Mouse (Mus musculus): ENCODE results near the gene Ccdc153. TPM values are rescaled to one million over a fixed set of nuclear protein-coding genes. Genes with fewer than 3 reads are reported as not detected.

Gene Ccdc153
- polyA plus RNA-seq, 1 experiment from 2014 or later, result not detected

DNA sequence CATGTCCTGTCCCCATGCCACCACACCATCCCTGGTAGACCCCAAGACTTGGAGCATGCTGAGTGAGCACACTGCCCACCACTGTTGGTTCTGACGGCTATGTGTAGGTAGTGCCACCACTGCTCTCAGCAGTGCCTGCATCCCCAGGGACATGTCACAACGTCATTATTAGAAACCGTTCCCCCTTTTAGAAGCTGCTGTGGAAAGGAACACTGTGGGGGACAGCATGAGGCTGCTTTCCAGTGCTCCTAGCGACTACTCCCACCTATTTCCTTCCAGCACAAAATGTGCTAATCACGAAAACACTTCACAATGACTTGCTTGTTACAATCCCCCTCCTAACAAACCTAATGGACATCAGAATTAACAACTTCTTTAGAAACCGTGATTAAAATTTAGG, 14.5 kb upstream of the Ccdc153 start:
- no peak overlapping the region for H3K4me2 ChIP-seq (replicated peaks)
- no peak for ATAC-seq (ENCODE audit: insufficient number of reproducible peaks, insufficient read depth, low FRiP score, low TSS enrichment)
- 77% methylated on average over 6 of the region's 6 CpGs for WGBS
- no peaks in the 10 kb centered on the region for H3K27me3 ChIP-seq
- no peak overlapping the region for H3K27ac ChIP-seq
- no peak overlapping the region for H3K9ac ChIP-seq
- no peak overlapping the region for H3K4me3 ChIP-seq
- H3K9me3 ChIP-seq, result no peaks in the 10 kb centered on the region
- peaks cover 7% of the 10 kb centered on the region; the same call in 1 of the 2 replicates for H3K36me3 ChIP-seq
- H3K4me1 ChIP-seq, result no peaks in the 10 kb centered on the region

DNA sequence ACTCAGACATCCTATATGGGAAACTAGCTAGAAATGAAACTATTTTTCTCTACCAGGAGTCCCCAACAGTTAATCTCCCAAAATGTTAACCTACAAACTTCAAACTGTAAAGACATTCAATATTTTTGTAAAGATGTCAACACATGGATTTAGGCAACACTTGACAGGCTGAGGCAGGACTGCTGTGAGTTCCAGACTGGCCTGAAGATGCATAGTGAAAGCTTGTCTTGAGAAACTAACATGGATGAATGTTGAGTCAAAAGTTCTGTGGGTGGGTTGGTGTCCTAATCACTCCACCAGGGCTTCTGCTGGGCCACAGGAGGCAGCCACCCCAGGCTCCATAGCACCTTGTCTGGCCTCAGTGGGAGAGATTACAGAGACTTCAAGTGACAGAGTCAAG, 8.9 kb upstream of the Ccdc153 start:
- no peak for ATAC-seq (ENCODE audit: insufficient number of reproducible peaks, insufficient read depth, low FRiP score, low TSS enrichment)
- Histone ChIP-seq H3K27me3 (no peaks in the 10 kb centered on the region), H3K4me1 (peaks cover 11% of the 10 kb centered on the region), H3K4me2 (replicated peaks) (peak overlapping the region; percentile 60), H3K27ac (no peak overlapping the region), H3K4me3 (no peak overlapping the region), H3K36me3 (peaks cover 7% of the 10 kb centered on the region; the same call in 1 of the 2 replicates), H3K9me3 (no peaks in the 10 kb centered on the region), H3K9ac (no peak overlapping the region)

DNA sequence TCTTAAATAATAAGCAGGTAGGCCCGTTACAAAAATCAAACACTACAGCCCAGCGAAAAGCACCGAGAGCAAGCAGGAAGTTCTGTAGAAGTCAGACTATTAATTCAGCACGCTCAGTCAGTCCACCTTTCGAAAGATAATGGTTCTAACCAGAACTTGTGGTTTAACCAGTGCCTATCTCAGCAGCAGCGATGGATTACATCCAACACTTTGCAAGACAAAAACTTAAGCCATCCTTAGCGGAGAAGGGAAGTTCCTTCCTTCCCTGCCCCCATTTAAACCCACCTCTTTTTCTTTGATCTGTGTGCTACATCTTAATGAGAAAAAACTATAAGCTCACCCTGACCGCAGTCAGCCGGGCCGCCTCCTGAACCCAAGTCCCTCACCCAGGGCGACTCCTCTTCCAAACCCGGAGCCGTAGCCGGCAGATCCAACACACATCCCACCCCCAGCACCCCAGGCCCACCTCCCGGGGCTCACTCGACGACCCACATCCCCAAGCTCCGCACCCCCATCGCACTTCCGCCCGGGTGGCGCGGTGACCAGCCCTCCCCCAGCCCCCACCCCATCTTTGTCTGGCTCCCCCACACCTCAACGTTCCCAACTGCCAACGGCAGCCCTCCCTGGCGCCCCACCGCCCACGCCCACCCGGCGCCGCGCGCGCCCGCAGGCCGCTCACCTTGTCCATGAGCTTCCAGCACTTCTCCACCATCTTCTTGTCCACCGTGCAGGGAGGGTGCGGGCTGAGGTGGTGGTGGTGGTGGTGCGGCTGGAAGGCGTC, 7.3 kb upstream of the Ccdc153 start:
- peak; percentile 80 for ATAC-seq (ENCODE audit: insufficient number of reproducible peaks, insufficient read depth, low FRiP score, low TSS enrichment)
- Histone ChIP-seq H3K4me3 (peak overlapping the region; percentile 78), H3K4me2 (replicated peaks) (peak overlapping the region; percentile 60), H3K4me1 (peaks cover 11% of the 10 kb centered on the region), H3K27ac (peak overlapping the region; percentile 96), H3K27me3 (no peaks in the 10 kb centered on the region), H3K36me3 (no peaks in the 10 kb centered on the region), H3K9me3 (no peaks in the 10 kb centered on the region), H3K9ac (peak overlapping the region; percentile 78)
- WGBS, result under 1% methylated on average over 38 of the region's 40 CpGs

DNA sequence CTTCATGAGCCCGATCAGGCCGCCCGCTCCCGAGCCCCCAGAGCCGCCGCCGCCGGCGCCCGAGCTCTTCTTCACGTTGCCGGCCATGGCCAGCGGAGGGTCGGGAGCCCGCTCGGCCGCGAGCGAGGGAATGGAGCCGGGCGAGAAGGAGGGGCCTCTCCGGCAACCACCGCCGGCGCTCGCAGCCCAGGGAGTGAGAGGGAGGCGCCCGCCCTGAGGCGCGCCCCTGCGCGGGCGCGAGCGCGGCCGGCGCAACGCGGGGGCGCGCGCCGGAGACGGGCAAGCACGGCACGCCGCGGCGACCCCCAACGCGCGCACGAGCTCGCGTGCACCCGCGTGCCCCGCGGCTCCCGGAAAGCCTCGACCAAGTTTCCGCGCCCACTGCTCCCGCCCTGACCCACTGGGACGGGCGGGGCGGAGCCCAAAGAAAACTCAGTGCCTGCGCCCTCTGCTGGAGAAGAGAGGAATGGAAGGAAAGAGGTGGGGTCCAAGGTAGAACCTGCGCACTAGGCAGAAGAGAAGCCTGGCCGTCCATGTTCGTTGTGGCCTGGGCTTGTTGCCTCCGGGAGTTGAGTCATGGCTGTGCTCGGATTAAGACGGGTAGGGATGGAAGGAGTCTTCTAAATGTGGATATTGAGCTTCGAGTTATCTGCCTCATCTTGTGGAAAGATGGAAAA, 6.5 kb upstream of the Ccdc153 start, which contains the start of gene Cbl:
Gene Cbl, minus strand, starts transcription at position 248 of the 677 bp plus-strand sequence.
- Histone ChIP-seq H3K4me1 (peaks cover 11% of the 10 kb centered on the region), H3K27me3 (no peaks in the 10 kb centered on the region), H3K4me3 (peak within 1 kb of the TSS; percentile 78), H3K9ac (peak within 1 kb of the TSS; percentile 78), H3K4me2 (replicated peaks) (peak within 1 kb of the TSS; percentile 60), H3K36me3 (no peaks in the 10 kb centered on the region), H3K9me3 (no peaks in the 10 kb centered on the region), H3K27ac (peak within 1 kb of the TSS; percentile 96)
- ATAC-seq (ENCODE audit: insufficient number of reproducible peaks, insufficient read depth, low FRiP score, low TSS enrichment), result peak; percentile 90
- 0% methylated on average over 39 of the region's 76 CpGs for WGBS

DNA sequence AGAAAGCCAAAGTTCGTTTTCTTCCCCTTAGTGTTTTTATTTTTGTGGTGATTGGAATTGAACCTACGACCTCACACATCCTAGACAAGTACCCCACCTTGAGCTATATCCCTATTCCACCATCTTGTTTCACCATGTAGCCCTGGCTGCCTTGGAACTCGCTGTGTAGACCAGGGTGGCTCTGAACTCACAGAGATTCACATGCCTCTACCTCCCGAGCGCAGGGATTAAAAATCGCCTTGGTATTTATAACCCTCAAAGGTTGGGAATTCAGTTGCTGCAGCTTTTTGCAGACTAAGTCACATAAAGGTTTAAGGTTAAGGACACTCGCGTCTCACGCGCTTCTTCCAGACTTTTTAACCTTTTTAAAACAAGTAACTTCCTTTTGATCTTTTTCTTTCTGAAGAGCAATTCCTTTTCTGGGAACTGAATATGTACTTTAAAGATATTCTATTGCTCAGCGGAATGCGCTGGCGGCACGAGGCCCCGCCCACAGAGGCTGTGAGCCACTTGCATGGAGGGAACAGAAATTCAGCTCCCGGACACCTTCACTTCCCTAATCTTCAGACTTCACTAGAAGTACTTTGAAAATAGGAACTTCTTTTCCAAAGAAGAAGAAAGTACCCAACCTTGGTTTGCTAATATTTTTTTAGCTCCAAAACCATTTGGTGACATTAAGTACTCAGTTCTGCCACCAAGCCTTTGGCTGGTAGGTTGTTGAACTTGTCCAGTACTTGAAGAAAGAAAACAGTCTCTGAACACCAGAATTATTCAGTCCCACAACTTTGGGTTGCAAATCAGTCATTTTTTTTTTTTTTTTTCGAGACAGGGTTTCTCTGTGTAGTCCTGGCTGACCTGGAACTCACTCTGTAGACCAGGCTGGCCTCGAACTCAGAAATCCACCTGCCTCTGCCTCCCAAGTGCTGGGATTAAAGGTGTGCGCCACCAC, 5.7 kb upstream of the Ccdc153 start:
- H3K27ac ChIP-seq, result peak overlapping the region; percentile 96; the same call in 1 of the 2 replicates
- H3K9ac ChIP-seq, result no peak overlapping the region
- no peaks in the 10 kb centered on the region for H3K27me3 ChIP-seq
- H3K9me3 ChIP-seq, result no peaks in the 10 kb centered on the region
- H3K4me1 ChIP-seq, result peaks cover 11% of the 10 kb centered on the region
- peak overlapping the region; percentile 78 for H3K4me3 ChIP-seq
- H3K4me2 ChIP-seq (replicated peaks), result peak overlapping the region; percentile 60
- no peak; the same call in 1 of the 2 replicates for ATAC-seq (ENCODE audit: insufficient number of reproducible peaks, insufficient read depth, low FRiP score, low TSS enrichment)
- no peaks in the 10 kb centered on the region for H3K36me3 ChIP-seq
- WGBS, result 25% methylated on average over 19 of the region's 19 CpGs

DNA sequence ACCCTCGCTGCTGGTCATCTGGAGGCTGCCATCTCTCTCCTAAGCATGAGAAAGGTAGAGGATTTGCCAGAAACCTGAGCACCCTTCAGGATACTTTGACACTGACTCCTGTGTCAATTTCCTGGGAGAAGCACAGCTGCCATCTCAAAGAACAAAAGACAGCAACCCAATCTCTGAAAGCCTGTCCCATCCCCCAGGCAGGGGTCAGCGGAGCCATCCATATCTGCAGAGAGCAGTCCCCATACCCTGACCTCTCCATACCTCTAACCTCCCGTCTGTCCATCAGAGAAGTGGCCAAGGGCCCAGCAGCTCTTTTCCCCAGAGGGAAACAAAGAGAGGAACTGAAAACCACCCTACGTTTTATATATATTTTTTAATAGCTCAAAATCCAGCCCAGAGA, 3.9 kb upstream of the Ccdc153 start:
- WGBS, result 34% methylated on average over 4 of the region's 4 CpGs
- Histone ChIP-seq H3K4me1 (peaks cover 10% of the 10 kb centered on the region), H3K9ac (no peak overlapping the region), H3K4me2 (replicated peaks) (no peak overlapping the region), H3K27ac (no peak overlapping the region), H3K36me3 (no peaks in the 10 kb centered on the region), H3K9me3 (no peaks in the 10 kb centered on the region), H3K4me3 (no peak overlapping the region), H3K27me3 (no peaks in the 10 kb centered on the region)
- ATAC-seq (ENCODE audit: insufficient number of reproducible peaks, insufficient read depth, low FRiP score, low TSS enrichment), result no peak

DNA sequence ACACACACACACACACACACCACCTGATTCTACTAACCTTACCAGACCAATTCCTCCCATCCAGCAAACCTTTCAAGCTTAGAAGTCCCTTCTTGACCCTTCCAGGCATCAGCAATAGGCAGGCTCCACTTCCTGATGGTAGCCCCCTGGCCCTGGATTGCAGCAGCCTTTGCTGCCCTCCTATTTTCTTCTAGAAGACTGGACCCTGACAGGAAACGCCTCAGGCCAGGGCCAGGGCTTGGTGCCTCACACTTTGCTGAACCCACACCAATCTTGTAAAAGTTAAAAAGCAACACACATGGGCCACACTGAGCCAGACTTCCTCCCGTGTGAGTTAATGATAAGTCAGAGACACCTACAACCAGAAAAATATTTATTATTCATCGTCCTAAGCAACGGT, 3.3 kb upstream of the Ccdc153 start:
- Histone ChIP-seq H3K4me1 (peaks cover 5% of the 10 kb centered on the region), H3K4me3 (no peak overlapping the region), H3K4me2 (replicated peaks) (no peak overlapping the region), H3K9ac (no peak overlapping the region), H3K27me3 (no peaks in the 10 kb centered on the region), H3K27ac (no peak overlapping the region), H3K9me3 (no peaks in the 10 kb centered on the region), H3K36me3 (no peaks in the 10 kb centered on the region)
- 58% methylated on average over 4 of the region's 4 CpGs for WGBS
- no peak for ATAC-seq (ENCODE audit: insufficient number of reproducible peaks, insufficient read depth, low FRiP score, low TSS enrichment)

DNA sequence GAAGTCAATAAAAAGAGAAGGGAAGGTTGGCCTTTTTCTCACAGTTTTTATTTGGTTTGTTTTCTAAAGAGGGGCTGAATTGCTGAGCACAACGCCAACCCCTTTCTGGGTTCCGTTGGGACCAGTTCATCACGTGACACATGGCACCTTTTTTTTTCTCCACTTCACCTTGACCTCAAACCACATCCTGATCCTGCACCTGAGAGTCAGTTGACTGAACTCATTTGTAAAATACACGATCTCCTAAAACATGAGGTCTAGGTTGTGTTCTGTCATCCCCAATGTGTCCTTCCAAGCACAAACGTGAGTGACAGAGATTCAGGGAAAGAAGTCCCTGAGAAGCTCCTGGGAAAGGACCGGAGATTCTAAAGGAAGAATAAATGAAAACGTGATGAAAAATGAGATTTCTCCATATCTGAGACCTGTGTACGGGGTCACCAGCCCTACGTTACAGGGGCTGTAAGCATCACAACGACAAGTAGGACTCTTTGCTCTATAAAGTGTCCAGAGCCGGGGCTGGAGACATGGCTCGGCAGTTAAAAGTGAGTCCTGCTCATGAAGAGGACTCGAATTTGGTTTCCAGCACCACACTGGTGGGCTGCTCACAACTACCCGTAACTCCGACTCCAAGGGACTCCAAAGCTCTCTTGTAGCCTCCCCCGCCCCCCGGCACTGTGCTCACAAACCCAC, 1.8 kb upstream of the Ccdc153 start:
- no peaks in the 10 kb centered on the region for H3K27me3 ChIP-seq
- no peaks in the 10 kb centered on the region for H3K36me3 ChIP-seq
- no peak overlapping the region for H3K4me3 ChIP-seq
- no peak overlapping the region for H3K4me2 ChIP-seq (replicated peaks)
- H3K4me1 ChIP-seq, result no peaks in the 10 kb centered on the region
- 79% methylated on average over 17 of the region's 17 CpGs for WGBS
- H3K9ac ChIP-seq, result no peak overlapping the region
- no peak overlapping the region for H3K27ac ChIP-seq
- no peak for ATAC-seq (ENCODE audit: insufficient number of reproducible peaks, insufficient read depth, low FRiP score, low TSS enrichment)
- no peaks in the 10 kb centered on the region for H3K9me3 ChIP-seq

DNA sequence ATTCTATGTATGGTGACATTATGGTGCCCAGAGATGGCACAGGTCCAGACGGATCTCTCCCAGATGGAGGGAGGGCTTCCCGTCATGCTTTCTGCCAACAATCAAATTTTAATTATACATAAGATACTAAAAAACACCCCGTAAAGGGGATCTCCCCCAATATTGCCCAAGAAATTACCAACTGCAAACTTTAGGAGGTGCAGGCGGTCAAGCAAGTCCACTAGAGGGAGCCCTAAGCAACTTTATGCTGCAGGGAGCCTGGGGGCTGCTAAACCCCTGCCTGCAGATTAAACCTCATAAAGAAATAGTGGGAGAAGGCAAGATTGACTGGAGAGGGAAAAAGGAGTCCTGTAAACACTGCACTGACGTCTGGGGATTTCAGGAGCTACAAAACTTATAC, 1.0 kb upstream of the Ccdc153 start:
- Histone ChIP-seq H3K27ac (no peak overlapping the region), H3K27me3 (no peaks in the 10 kb centered on the region), H3K9ac (no peak overlapping the region), H3K36me3 (no peaks in the 10 kb centered on the region), H3K9me3 (no peaks in the 10 kb centered on the region), H3K4me3 (no peak overlapping the region), H3K4me2 (replicated peaks) (no peak overlapping the region), H3K4me1 (no peaks in the 10 kb centered on the region)
- ATAC-seq (ENCODE audit: insufficient number of reproducible peaks, insufficient read depth, low FRiP score, low TSS enrichment), result no peak
- 12% methylated on average over 5 of the region's 5 CpGs for WGBS

DNA sequence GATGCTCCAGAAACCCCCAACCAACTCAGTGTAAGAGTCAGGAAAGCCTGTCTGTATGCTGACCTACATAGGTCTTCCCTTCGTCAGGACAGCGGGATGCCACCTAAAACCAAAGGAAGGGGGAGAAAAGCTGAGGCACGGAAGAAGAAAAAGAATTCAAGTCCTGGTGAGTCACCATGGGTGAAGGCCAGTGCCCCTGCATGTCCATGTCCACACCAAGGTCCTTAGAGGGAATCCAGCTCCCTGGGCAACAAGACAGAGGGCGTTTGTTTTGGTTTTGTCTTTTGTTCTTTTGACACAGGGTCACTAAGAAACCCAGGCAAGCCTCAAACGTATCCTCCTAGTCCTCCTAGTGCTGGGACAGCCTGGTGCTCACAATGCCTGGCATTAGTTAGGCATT, 435 bp downstream of the Ccdc153 start:
- no peak overlapping the region for H3K4me2 ChIP-seq (replicated peaks)
- no peaks in the 10 kb centered on the region for H3K27me3 ChIP-seq
- H3K9ac ChIP-seq, result no peak overlapping the region
- no peak for ATAC-seq (ENCODE audit: insufficient number of reproducible peaks, insufficient read depth, low FRiP score, low TSS enrichment)
- 56% methylated on average over 5 of the region's 5 CpGs for WGBS
- H3K4me3 ChIP-seq, result no peak overlapping the region
- no peaks in the 10 kb centered on the region for H3K36me3 ChIP-seq
- H3K9me3 ChIP-seq, result no peaks in the 10 kb centered on the region
- no peak overlapping the region for H3K27ac ChIP-seq
- H3K4me1 ChIP-seq, result no peaks in the 10 kb centered on the region

DNA sequence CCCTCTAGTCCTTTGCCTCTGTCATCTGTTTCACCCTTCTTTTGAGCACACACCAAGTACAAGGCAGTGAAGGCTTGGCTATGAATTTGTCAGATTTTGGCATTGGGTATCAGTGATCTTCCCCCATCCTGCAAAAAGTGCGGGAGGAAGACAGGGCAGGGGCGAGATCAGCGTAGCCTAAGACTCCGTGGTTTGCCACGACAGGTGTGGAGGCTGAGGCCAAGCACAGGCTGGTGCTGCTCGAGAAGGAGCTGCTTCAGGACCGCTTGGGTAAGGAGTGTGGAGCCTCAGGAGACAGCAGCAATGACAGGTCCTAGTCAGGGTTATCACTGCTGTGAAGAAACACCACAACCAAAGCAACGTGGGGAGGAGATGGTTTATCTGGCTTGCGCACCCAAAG, 942 bp downstream of the Ccdc153 start:
- 70% methylated on average over 9 of the region's 9 CpGs for WGBS
- H3K4me2 ChIP-seq (replicated peaks), result no peak overlapping the region
- no peak overlapping the region for H3K9ac ChIP-seq
- no peak overlapping the region for H3K27ac ChIP-seq
- no peaks in the 10 kb centered on the region for H3K9me3 ChIP-seq
- no peak overlapping the region for H3K4me3 ChIP-seq
- H3K4me1 ChIP-seq, result no peaks in the 10 kb centered on the region
- ATAC-seq (ENCODE audit: insufficient number of reproducible peaks, insufficient read depth, low FRiP score, low TSS enrichment), result no peak
- H3K36me3 ChIP-seq, result no peaks in the 10 kb centered on the region
- H3K27me3 ChIP-seq, result no peaks in the 10 kb centered on the region

Measured in embryonic facial prominence, embryonic 12.5 days (tissue).